ENCODE assay signal across 18 mouse cellular contexts in genomic region chr8:96429708-96430107, GRCm38 (mm10).
A peak's percentile ranks its signal among the peaks of the same experiment; 100 is the strongest.
DNase-seq lines count a peak whose midpoint lies in the region; ATAC-seq lines count a peak whose summit lies in the region.
"Had no signal": no experiment of that assay in that cellular context is flagged by ENCODE, and none has a peak within 500 bp of the region (broad histone marks: within the 10 kb centered on the region; RNA-seq: fewer than 3 reads in every experiment).

No protein-coding gene starts in this region.

- DNase-seq in embryonic facial prominence, embryonic 14.5 days (ENCODE audit: low spot score), result peak; percentile 5
- DNase-seq in embryonic facial prominence, embryonic 10.5 days (ENCODE audit: low spot score), result no peak
- DNase-seq in left cerebral cortex, postnatal 25 days (ENCODE audit: low spot score in 2 of 2), result peak; percentile 12 to 31
- no peak for DNase-seq in left cerebral cortex, adult 9 months (ENCODE audit: low spot score in 2 of 2)
- DNase-seq in brain, adult 2 months (ENCODE audit: low read depth, low spot score), result peak; percentile 51
- no peak for DNase-seq in neural tube, embryonic 10.5 days (ENCODE audit: extremely low spot score, low spot score)
- DNase-seq: adrenal gland, postnatal 25 days; cerebellum, adult 2 months; thymus, postnatal 36 days had no signal

- H3K4me1 ChIP-seq in embryonic facial prominence, embryonic 14.5 days (ENCODE audit: control insufficient read depth, insufficient read depth, low read length), result no peaks in the 10 kb centered on the region
- no peaks in the 10 kb centered on the region for H3K4me1 ChIP-seq in embryonic facial prominence, embryonic 10.5 days
- no peaks in the 10 kb centered on the region for H3K4me1 ChIP-seq in hindbrain, embryonic 16.5 days (ENCODE audit: control insufficient read depth, insufficient read depth, low read depth, low read length)
- H3K4me1 ChIP-seq in hindbrain, embryonic 12.5 days, result no peaks in the 10 kb centered on the region
- H3K4me1 ChIP-seq: hindbrain, embryonic 15.5 days; lung, embryonic 15.5 days; midbrain, embryonic 10.5 days had no signal

- H3K4me2 ChIP-seq in embryonic facial prominence, embryonic 14.5 days (ENCODE audit: low read depth, low read length), result no peak overlapping the region
- no peak overlapping the region for H3K4me2 ChIP-seq in hindbrain, embryonic 16.5 days (ENCODE audit: low read length)
- no peak overlapping the region for H3K4me2 ChIP-seq in hindbrain, embryonic 12.5 days (replicated peaks)
- H3K4me2 ChIP-seq: hindbrain, embryonic 15.5 days; lung, embryonic 15.5 days had no signal

- H3K27me3 ChIP-seq in embryonic facial prominence, embryonic 14.5 days (replicated peaks; ENCODE audit: control insufficient read depth, insufficient read depth, low read length), result no peaks in the 10 kb centered on the region
- no peaks in the 10 kb centered on the region for H3K27me3 ChIP-seq in embryonic facial prominence, embryonic 10.5 days (replicated peaks; ENCODE audit: low read depth, poor library complexity, severe bottlenecking)
- no peaks in the 10 kb centered on the region for H3K27me3 ChIP-seq in hindbrain, embryonic 16.5 days (replicated peaks; ENCODE audit: control insufficient read depth, insufficient read depth, low read length)
- H3K27me3 ChIP-seq in hindbrain, embryonic 12.5 days, result no peaks in the 10 kb centered on the region
- H3K27me3 ChIP-seq: CH12.LX; hindbrain, embryonic 15.5 days; lung, embryonic 15.5 days had no signal

- intact Hi-C loops in left cerebral cortex, postnatal 25 days (cut with DNase I), result no loop called here

- no peak overlapping the region for H3K27ac ChIP-seq in embryonic facial prominence, embryonic 14.5 days (replicated peaks; ENCODE audit: low read depth, low read length)
- no peak overlapping the region for H3K27ac ChIP-seq in embryonic facial prominence, embryonic 10.5 days (replicated peaks)
- H3K27ac ChIP-seq in hindbrain, embryonic 16.5 days (ENCODE audit: low read depth, low read length), result no peak overlapping the region
- no peak overlapping the region for H3K27ac ChIP-seq in hindbrain, embryonic 12.5 days
- H3K27ac ChIP-seq: hindbrain, embryonic 15.5 days; liver, embryonic 14.5 days; lung, embryonic 15.5 days; macrophage; midbrain, embryonic 10.5 days had no signal

- H3K9me3 ChIP-seq in embryonic facial prominence, embryonic 14.5 days (ENCODE audit: control insufficient read depth, low read length), result no peaks in the 10 kb centered on the region
- no peaks in the 10 kb centered on the region for H3K9me3 ChIP-seq in embryonic facial prominence, embryonic 10.5 days
- H3K9me3 ChIP-seq in hindbrain, embryonic 16.5 days (ENCODE audit: control insufficient read depth, low read length), result no peaks in the 10 kb centered on the region
- no peaks in the 10 kb centered on the region for H3K9me3 ChIP-seq in hindbrain, embryonic 12.5 days (replicated peaks)
- H3K9me3 ChIP-seq: hindbrain, embryonic 15.5 days; lung, embryonic 15.5 days; midbrain, embryonic 10.5 days had no signal

- whole genome bisulfite sequencing in embryonic facial prominence, embryonic 14.5 days, result 38% methylated on average over 1 of the region's 1 CpGs
- WGBS in embryonic facial prominence, embryonic 10.5 days, result 40% methylated on average over 1 of the region's 1 CpGs
- WGBS in hindbrain, embryonic 16.5 days, result 43% methylated on average over 1 of the region's 1 CpGs
- WGBS in hindbrain, embryonic 12.5 days, result 58% methylated on average over 1 of the region's 1 CpGs

- no peak overlapping the region for H3K9ac ChIP-seq in embryonic facial prominence, embryonic 14.5 days (ENCODE audit: low read depth, low read length)
- no peak overlapping the region for H3K9ac ChIP-seq in hindbrain, embryonic 16.5 days (ENCODE audit: low read depth, low read length)
- no peak overlapping the region for H3K9ac ChIP-seq in hindbrain, embryonic 12.5 days
- H3K9ac ChIP-seq: hindbrain, embryonic 15.5 days; liver, embryonic 14.5 days; lung, embryonic 15.5 days had no signal

- no peaks in the 10 kb centered on the region for H3K36me3 ChIP-seq in embryonic facial prominence, embryonic 14.5 days (ENCODE audit: control insufficient read depth, insufficient read depth, low read length)
- no peaks in the 10 kb centered on the region for H3K36me3 ChIP-seq in embryonic facial prominence, embryonic 10.5 days (replicated peaks)
- no peaks in the 10 kb centered on the region for H3K36me3 ChIP-seq in hindbrain, embryonic 16.5 days (ENCODE audit: control insufficient read depth, insufficient read depth, low read length)
- no peaks in the 10 kb centered on the region for H3K36me3 ChIP-seq in hindbrain, embryonic 12.5 days
- H3K36me3 ChIP-seq: hindbrain, embryonic 15.5 days; lung, embryonic 15.5 days; midbrain, embryonic 10.5 days had no signal

- ATAC-seq in embryonic facial prominence, embryonic 14.5 days (ENCODE audit: low read depth), result no peak
- 0 out of 2 replicates have a peak, but pooled peaks have one; percentile 50 for ATAC-seq in hindbrain, embryonic 16.5 days
- no peak for ATAC-seq in hindbrain, embryonic 12.5 days (ENCODE audit: low FRiP score)
- ATAC-seq: intestine, postnatal 0 days had no signal

- H3K4me3 ChIP-seq in embryonic facial prominence, embryonic 14.5 days (ENCODE audit: low read depth, low read length), result no peak overlapping the region
- no peak overlapping the region for H3K4me3 ChIP-seq in embryonic facial prominence, embryonic 10.5 days
- H3K4me3 ChIP-seq in hindbrain, embryonic 16.5 days (ENCODE audit: low read length), result no peak overlapping the region
- no peak overlapping the region for H3K4me3 ChIP-seq in hindbrain, embryonic 12.5 days
- H3K4me3 ChIP-seq: hindbrain, embryonic 15.5 days; lung, embryonic 15.5 days; midbrain, embryonic 10.5 days had no signal

Comparison
In these comparisons a context has a peak if more than half of its experiments do, and no peak if none do; other contexts are left out.
1. DNase-seq: peak in embryonic facial prominence, embryonic 14.5 days (single experiment), left cerebral cortex, postnatal 25 days (2 of 2) and brain, adult 2 months (single experiment); none in embryonic facial prominence, embryonic 10.5 days (single experiment), left cerebral cortex, adult 9 months (0 of 2) and neural tube, embryonic 10.5 days (single experiment).